Mouse (Mus musculus) kidney, postnatal 10 days (tissue): ENCODE measurements around the gene Pithd1.
A peak's percentile ranks its signal among the peaks of the same experiment; 100 is the strongest.
"Not testable (repeated sequence)": the region's sequence is repeated elsewhere in the genome, so short reads cannot be mapped to it uniquely, and the experiment has no call there.

Source experiments
- DNase-seq: peaks from one replicate; pipeline ENCODE4 v3.0.0; 2021; ENCODE audit warnings: mixed read lengths

The Pithd1 gene

DNA sequence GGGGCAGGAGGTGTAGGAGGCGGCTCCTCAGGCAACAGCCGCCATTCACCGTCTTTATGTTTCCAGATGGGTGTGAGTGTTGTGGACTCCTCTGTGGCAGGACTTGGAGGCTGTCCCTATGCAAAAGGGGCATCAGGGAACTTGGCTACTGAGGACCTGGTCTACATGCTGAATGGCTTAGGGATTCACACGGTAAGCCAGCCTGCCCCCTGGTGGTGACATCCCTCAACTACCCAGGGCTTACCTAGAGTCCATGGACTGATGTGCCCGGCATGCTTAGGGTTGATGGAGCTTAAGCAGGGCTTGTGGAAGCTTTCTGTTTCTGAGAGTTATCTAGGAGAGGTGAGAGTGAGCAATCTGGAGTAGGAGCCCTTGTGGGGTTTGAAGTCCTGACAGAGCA, 26.3 kb downstream of the Pithd1 start:
- peak; percentile 90 for DNase-seq

- DNase-seq = peak; percentile 79
Measured at GRCm38 (mm10) chr4:135958354-135958753, 28.7 kb downstream of the Pithd1 start.

DNA sequence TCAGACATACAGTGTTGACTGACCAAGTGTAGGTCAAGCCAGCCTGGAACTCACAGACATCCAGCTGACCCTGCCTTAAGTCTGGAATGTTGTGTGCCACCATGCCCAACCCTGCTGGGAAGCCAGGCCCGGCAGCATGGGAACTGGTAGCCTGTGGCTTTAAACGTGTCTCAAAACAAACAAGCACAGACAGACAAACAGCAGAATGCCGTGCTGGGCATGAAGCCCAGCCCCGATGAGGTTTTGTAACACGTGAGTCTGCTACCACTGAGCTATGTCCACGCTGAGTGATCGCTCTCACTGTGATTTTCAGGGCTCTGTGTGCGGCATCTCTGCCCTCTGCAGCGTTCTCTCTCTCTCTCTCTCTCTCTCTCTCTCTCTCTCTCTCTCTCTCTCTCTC, 31.2 kb downstream of the Pithd1 start:
- no peak for DNase-seq

- peak; percentile 87 for DNase-seq
Measured at GRCm38 (mm10) chr4:135954241-135954640, 32.8 kb downstream of the Pithd1 start.

DNA sequence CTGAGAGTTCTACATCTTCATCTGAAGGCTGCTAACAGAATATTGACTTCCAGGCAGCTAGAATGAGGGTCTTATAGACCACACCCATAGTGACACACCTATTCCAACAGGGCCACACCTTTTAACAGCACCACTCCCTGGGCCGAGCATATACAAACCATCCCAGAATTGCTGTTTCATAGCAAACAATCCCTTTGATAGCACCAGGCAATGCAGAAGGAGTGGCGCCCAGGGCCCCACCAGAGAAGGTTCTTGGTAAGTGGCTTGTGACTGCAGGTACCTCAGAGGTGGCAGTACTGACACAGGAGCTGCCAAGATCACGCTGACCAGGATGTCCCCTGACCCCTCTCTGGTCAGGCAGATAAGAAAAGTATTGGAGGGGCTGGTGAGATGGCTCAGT, 33.9 kb downstream of the Pithd1 start:
- DNase-seq = no peak

- DNase-seq = no peak
Measured at GRCm38 (mm10) chr4:135951505-135951904, 35.6 kb downstream of the Pithd1 start.

- DNase-seq = no peak
Measured at GRCm38 (mm10) chr4:135950365-135950764, 36.7 kb downstream of the Pithd1 start.

GRCm38 (mm10) chr4:135949911-135950310, 37.2 kb downstream of the Pithd1 start:
- DNase-seq = peak; percentile 60

DNA sequence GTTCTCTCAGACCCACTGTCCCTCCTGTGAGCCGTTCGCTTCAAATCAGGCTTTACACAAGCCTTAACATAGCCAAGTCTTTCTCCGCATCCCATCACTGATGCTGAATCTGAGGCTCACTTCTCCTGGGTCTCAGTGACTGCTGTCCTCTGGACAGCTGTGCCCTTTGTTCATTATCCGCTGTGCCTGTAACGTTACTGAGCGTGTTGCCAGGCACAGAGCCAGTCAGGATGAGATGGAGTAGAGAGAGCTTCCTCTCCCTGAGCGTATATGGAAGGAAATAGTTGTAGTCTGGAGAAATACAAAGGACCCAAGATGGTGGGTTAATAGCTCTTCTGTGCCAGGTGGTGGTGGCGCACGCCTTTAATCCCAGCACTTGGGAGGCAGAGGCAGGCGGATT, 37.6 kb downstream of the Pithd1 start:
- peak; percentile 66 for DNase-seq

- DNase-seq = no peak
Measured at GRCm38 (mm10) chr4:135948142-135948541, 38.9 kb downstream of the Pithd1 start.

- peak; percentile 30 for DNase-seq
Measured at GRCm38 (mm10) chr4:135946659-135947301, 40.3 kb downstream of the Pithd1 start.

- peak; percentile 98 for DNase-seq
Measured at GRCm38 (mm10) chr4:135946278-135946658, 40.8 kb downstream of the Pithd1 start, which contains the start of gene Hmgcl. Gene Hmgcl (plus strand): TSS chr4:135946448.

GRCm38 (mm10) chr4:135945706-135946105, 41.4 kb downstream of the Pithd1 start:
- no peak for DNase-seq

DNA sequence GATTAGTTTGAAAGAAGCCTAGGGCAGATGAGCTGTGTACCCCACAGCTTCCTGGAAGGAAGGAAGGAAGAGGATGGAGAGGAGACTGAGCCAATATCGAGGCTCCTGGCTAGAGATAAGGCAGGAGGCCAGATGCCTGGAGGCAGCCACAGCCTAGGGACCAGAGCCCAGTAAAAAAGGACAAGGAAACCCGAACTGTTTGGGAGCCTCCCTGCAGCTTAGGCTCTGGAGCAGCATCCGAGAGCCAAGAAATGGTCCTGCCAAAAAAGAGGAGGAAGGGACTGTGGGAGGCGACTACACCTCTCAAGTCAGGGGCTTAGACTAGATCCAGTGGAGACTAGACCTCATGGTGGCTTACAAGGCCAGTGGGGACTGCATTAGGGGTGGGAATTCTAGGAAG, 43.7 kb downstream of the Pithd1 start:
- DNase-seq = no peak

DNA sequence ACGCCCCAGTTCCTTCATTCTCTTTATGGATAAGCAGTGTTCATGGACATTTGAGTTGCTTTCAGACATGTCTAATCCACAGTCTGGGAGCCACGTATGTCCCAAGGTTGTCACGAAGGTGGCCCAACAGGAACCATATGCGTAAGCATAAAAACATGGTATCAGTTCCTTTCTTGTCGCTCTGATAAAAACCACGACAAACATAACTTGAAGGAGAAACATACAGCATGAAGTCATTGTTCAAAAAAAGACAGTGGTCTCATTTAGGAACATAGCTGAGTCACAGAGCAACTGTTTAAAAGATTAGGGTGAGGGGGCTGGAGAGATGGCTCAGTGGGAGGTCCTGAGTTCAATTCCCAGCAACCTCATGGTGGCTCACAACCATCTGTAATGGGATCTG, 44.9 kb downstream of the Pithd1 start:
- DNase-seq = no peak

DNA sequence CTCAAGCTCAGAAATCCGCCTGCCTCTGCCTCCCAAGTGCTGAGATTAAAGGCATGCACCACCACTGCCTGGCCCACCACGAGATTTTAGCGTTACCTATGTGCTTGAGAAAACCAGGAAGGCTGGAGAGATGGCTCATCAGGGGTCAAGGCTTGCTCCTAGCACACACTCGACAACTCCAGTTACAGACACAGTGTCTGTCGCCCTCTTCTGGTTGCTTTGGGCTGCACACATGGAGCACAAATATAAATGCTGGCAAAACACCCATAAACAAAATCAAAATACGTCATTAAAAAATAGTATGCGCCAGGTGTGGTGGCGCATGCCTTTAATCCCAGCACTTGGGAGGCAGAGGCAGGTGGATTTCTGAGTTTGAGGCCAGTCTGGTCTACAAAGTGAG, 46.0 kb downstream of the Pithd1 start:
- not testable (repeated sequence) for DNase-seq

GRCm38 (mm10) chr4:135938858-135939257, 48.2 kb downstream of the Pithd1 start:
- no peak for DNase-seq

- DNase-seq = no peak
Measured at GRCm38 (mm10) chr4:135935502-135935901, 51.6 kb downstream of the Pithd1 start.

DNA sequence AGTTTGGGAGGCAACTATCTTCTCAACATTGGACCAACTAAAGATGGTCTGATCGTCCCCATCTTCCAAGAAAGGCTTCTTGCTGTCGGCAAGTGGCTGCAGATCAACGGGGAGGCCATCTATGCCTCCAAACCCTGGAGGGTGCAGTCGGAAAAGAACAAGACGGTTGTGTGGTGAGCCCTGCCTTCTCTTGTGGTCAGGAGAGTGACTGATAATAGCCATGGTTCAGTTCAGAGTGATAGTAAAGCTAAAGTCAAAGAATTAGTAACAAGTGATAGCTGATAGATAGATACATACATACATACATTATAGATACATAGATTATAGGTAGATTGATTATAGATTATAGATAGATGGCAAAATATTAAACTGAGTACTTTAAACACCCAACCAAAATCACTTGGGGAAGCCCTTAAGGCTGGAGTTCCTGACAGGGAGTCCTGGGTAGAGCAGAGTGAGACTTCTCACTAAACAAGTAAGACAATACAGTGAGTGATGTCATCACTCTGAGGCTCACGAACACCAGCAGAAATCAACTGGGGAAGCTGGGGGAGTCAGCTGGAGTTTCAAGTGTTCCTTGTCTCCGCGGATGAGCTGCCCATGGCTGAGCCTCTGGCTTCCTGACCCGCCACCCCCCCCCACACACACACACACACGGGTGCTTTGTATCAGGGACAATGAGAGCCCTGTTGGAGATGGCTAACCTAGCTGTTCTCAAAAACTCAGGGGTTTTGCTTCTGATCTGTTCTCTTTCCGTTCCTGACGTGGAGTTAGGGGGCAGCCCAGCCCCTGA, 52.2 kb downstream of the Pithd1 start:
- DNase-seq = no peak

GRCm38 (mm10) chr4:135931832-135932231, 55.2 kb downstream of the Pithd1 start:
- DNase-seq = peak; percentile 49

- no peak for DNase-seq
Measured at GRCm38 (mm10) chr4:135930239-135930638, 56.8 kb downstream of the Pithd1 start.

DNA sequence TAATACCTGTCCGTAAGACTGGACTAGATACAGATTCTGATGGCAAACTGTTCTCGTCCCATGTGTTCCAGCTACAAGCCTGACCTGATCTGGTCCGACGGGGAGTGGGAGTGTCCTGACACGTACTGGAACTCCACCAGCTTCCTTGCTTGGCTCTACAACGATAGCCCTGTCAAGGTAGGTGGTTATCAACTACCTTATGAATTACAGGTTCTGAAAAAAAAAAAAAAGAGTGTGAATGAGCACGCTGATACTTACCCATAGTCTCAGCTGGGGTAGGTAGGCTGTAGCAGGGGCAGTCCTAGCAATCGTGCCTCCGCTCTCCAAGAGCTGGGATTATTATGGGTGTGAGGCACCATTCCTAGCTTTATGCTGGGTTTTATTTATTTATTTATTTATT, 57.2 kb downstream of the Pithd1 start:
- no peak for DNase-seq

DNA sequence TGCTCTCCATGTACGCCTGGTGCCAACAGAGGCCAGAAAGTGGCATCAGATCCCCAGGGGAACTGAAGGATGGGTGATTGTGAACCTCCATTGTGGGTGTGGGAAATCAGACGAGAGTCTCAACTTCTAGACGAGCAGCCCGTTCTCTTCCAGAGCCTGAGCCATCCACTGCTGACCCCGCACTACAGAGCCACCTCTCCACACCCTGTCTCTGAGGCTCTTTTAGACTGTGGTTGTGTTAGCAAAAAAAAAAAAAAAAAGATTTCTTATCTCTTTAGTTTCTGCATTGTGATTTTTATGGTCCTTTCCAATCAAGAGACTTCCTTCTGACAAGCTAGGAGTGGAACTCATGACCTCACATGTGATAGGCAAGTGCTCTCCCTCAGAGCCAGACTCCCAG, 57.7 kb downstream of the Pithd1 start:
- no peak for DNase-seq

DNA sequence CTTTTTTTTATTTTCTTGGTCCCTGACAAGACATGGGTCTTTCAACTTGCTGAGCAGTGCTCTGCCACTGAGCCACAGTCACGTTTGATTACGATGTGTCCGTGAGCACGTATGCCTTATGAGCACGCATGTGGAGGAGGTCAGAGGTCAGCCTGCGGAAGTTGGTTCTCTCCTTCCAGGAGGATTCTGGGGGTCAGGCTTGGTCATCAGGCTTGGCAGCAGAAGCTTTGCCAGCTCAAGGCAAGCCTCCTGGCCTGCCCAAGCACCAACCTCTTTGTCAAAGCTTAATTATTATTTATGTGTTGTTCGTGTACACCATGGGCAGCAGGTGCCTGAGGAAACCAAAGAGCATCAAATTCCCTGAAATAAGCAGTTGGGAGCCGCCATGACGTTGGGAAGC, 58.7 kb downstream of the Pithd1 start:
- DNase-seq = no peak

DNA sequence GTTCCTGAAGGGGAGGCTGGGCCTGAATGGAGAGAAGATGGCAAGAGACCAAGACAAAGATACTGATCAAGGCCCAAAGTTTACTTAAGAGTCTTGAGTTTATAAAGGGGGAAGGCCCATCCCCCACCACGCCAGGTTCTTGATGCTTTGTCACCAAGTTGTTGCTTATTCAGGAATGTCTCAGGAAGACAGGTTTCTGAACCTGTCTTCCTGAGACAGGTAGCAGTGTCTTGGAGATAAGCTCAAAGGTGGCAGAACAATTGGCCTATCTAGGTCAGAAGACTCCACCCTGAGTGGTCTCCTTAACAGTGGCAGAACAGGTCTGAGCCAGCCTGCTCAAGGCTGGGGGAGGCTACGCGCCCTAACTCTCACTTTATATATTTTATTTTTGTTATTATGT, 60.2 kb downstream of the Pithd1 start:
- DNase-seq = no peak
